7 mouse cellular contexts compared by ENCODE assay signal in genomic region chrX:7648671-7649304, GRCm38 (mm10). TPM values are rescaled to one million over a fixed set of nuclear protein-coding genes. Genes with fewer than 3 reads are reported as not detected.
A peak's percentile ranks its signal among the peaks of the same experiment; 100 is the strongest.
DNase-seq lines count a peak whose midpoint lies in the region; ATAC-seq and TF ChIP-seq lines count a peak whose summit lies in the region.

No protein-coding gene starts in this region.

- H3K36me3 ChIP-seq in limb, embryonic 10.5 days, result no peaks in the 10 kb centered on the region
- H3K36me3 ChIP-seq in midbrain, embryonic 12.5 days, result peaks cover 5% of the 10 kb centered on the region; the same call in 1 of the 2 replicates
- H3K36me3 ChIP-seq in small intestine, adult 2 months (ENCODE audit: control insufficient read depth, insufficient read depth, low read length), result no peaks in the 10 kb centered on the region

- peak; percentile 61 to 70 for DNase-seq in adrenal gland, adult 18-20 months (ENCODE audit: low spot score in 2 of 2)
- peak; percentile 89 for DNase-seq in embryo, embryonic 10.5 days (ENCODE audit: low spot score)
- peak; percentile 82 for DNase-seq in gastrocnemius, postnatal 14 days
- peak; percentile 67 for DNase-seq in limb, embryonic 10.5 days (ENCODE audit: low spot score)

- peak; percentile 67 for TF ChIP-seq POLR2A in small intestine, adult 2 months (IDR thresholded peaks at IDR 0.05; ENCODE audit: low read depth, low read length)

- 9% methylated on average over 25 of the region's 25 CpGs for WGBS in limb, embryonic 10.5 days
- 20% methylated on average over 25 of the region's 25 CpGs for WGBS in midbrain, embryonic 12.5 days
- WGBS in small intestine, adult 2 months, result 8% methylated on average over 25 of the region's 25 CpGs

- H3K4me3 ChIP-seq in limb, embryonic 10.5 days, result peak overlapping the region; percentile 60
- H3K4me3 ChIP-seq in midbrain, embryonic 12.5 days, result peak overlapping the region; percentile 40
- peak overlapping the region; percentile 78 for H3K4me3 ChIP-seq in small intestine, adult 2 months (ENCODE audit: low read depth, low read length)

- H3K27me3 ChIP-seq in limb, embryonic 10.5 days (ENCODE audit: low read depth, poor library complexity, severe bottlenecking), result no peaks in the 10 kb centered on the region
- no peaks in the 10 kb centered on the region for H3K27me3 ChIP-seq in midbrain, embryonic 12.5 days
- H3K27me3 ChIP-seq in small intestine, adult 2 months (ENCODE audit: control insufficient read depth, insufficient read depth, low read length), result no peaks in the 10 kb centered on the region

- TF ChIP-seq CTCF in small intestine, adult 2 months (IDR thresholded peaks at IDR 0.05; ENCODE audit: extremely low read depth, insufficient read length, insufficient replicate concordance, low read depth, low read length), result peak; percentile 27; the same call in 1 of the 2 replicates

- H3K4me2 ChIP-seq in midbrain, embryonic 12.5 days (replicated peaks), result peak overlapping the region; percentile 52

- 0 out of 2 replicates have a peak, but pooled peaks cover 3% of the 10 kb centered on the region for H3K4me1 ChIP-seq in limb, embryonic 10.5 days
- H3K4me1 ChIP-seq in midbrain, embryonic 12.5 days, result no peaks in the 10 kb centered on the region
- H3K4me1 ChIP-seq in small intestine, adult 2 months (ENCODE audit: control insufficient read depth, insufficient read depth, insufficient read length, low read length), result peaks cover 1% of the 10 kb centered on the region; the same call in 1 of the 2 replicates

- H3K27ac ChIP-seq in limb, embryonic 10.5 days, result peak overlapping the region; percentile 88
- peak overlapping the region; percentile 76 for H3K27ac ChIP-seq in midbrain, embryonic 12.5 days (replicated peaks)
- H3K27ac ChIP-seq in small intestine, adult 2 months (ENCODE audit: insufficient read depth, low read depth, low read length), result peak overlapping the region; percentile 83

- intact Hi-C loops in gastrocnemius, postnatal 14 days (cut with DNase I; ENCODE audit: low total_unique reads), result no loop called here

- ATAC-seq in inflammation-experienced regulatory T-cells, adult 6 months, result peak; percentile 91
- peak; percentile 97 for ATAC-seq in midbrain, embryonic 12.5 days (ENCODE audit: low FRiP score, low read depth)

- H3K9ac ChIP-seq in midbrain, embryonic 12.5 days (replicated peaks), result peak overlapping the region; percentile 39; the same call in 1 of the 2 replicates

- no peaks in the 10 kb centered on the region for H3K9me3 ChIP-seq in limb, embryonic 10.5 days (replicated peaks)
- no peaks in the 10 kb centered on the region for H3K9me3 ChIP-seq in midbrain, embryonic 12.5 days

RNA-seq across cellular contexts. Expression of gene Prickle3, which starts 8.3 kb away (rescaled TPM):
- total RNA-seq in adrenal gland, adult 18-20 months (2021), result 10 to 100 TPM in 1 of 2 experiments, 1 to 10 TPM in 1; 8.8 to 11.7 TPM
- 10 to 100 TPM; 10.3 to 18.7 TPM for total RNA-seq in gastrocnemius, postnatal 14 days (2021)
- polyA plus RNA-seq in inflammation-experienced regulatory T-cells, adult 6 months (2017; shearing (Covaris generic)), result 1 to 10 TPM; 4.6 to 8.3 (median 7.4) TPM
- 6.4 and 9.1 TPM in 2 replicates for polyA plus RNA-seq in limb, embryonic 10.5 days (2016; fragmentation: Nextera tagmentation; extraction: Ambion mirVana)
- polyA plus RNA-seq in midbrain, embryonic 12.5 days (2016; fragmentation: Nextera tagmentation; extraction: Ambion mirVana), result 2.6 and 2.7 TPM in 2 replicates
- polyA plus RNA-seq in small intestine, adult 2 months (2012; rRNA removed), result 10.3 and 13.0 TPM in 2 replicates

RNA-seq across cellular contexts. Expression of gene Syp, which starts 10.5 kb away (rescaled TPM):
- 10 to 100 TPM; 46.1 to 70.5 TPM for total RNA-seq in adrenal gland, adult 18-20 months (2021)
- total RNA-seq in gastrocnemius, postnatal 14 days (2021), result 1 to 10 TPM in 1 of 2 experiments, under 1 TPM in 1; 0.86 to 1.4 TPM
- polyA plus RNA-seq in inflammation-experienced regulatory T-cells, adult 6 months (2017; shearing (Covaris generic)), result 1 to 10 TPM; 1.8 to 7.0 (median 7.0) TPM
- 1.6 and 1.9 TPM in 2 replicates for polyA plus RNA-seq in limb, embryonic 10.5 days (2016; fragmentation: Nextera tagmentation; extraction: Ambion mirVana)
- 39.9 and 40.8 TPM in 2 replicates for polyA plus RNA-seq in midbrain, embryonic 12.5 days (2016; fragmentation: Nextera tagmentation; extraction: Ambion mirVana)
- polyA plus RNA-seq in small intestine, adult 2 months (2012; rRNA removed), result 2.4 and 3.2 TPM in 2 replicates

RNA-seq across cellular contexts. Expression of gene Plp2, which starts 22.4 kb away (rescaled TPM):
- total RNA-seq in adrenal gland, adult 18-20 months (2021), result 10 to 100 TPM; 54.4 to 68.4 TPM
- 10 to 100 TPM; 40.3 to 50.8 TPM for total RNA-seq in gastrocnemius, postnatal 14 days (2021)
- polyA plus RNA-seq in inflammation-experienced regulatory T-cells, adult 6 months (2017; shearing (Covaris generic)), result 100 to 1,000 TPM; 140 to 192 (median 157) TPM
- 72.6 and 77.7 TPM in 2 replicates for polyA plus RNA-seq in limb, embryonic 10.5 days (2016; fragmentation: Nextera tagmentation; extraction: Ambion mirVana)
- 29.2 and 33.2 TPM in 2 replicates for polyA plus RNA-seq in midbrain, embryonic 12.5 days (2016; fragmentation: Nextera tagmentation; extraction: Ambion mirVana)
- polyA plus RNA-seq in small intestine, adult 2 months (2012; rRNA removed), result 99.6 and 138 TPM in 2 replicates

RNA-seq across cellular contexts. Expression of gene Magix, which starts 32.3 kb away (rescaled TPM):
- total RNA-seq in adrenal gland, adult 18-20 months (2021), result under 1 TPM; 0.46 to 0.64 TPM
- 1 to 10 TPM; 4.4 to 6.4 TPM for total RNA-seq in gastrocnemius, postnatal 14 days (2021)
- polyA plus RNA-seq in inflammation-experienced regulatory T-cells, adult 6 months (2017; shearing (Covaris generic)), result not detected
- 0.08 and 0.13 TPM in 2 replicates for polyA plus RNA-seq in limb, embryonic 10.5 days (2016; fragmentation: Nextera tagmentation; extraction: Ambion mirVana)
- polyA plus RNA-seq in midbrain, embryonic 12.5 days (2016; fragmentation: Nextera tagmentation; extraction: Ambion mirVana), result 0.09 TPM in 1 of 2 replicates, not detected in the other
- 0.90 and 1.5 TPM in 2 replicates for polyA plus RNA-seq in small intestine, adult 2 months (2012; rRNA removed)

RNA-seq across cellular contexts. Expression of gene Cacna1f, which starts 41.9 kb away (rescaled TPM):
- not detected for total RNA-seq in adrenal gland, adult 18-20 months (2021)
- not detected for total RNA-seq in gastrocnemius, postnatal 14 days (2021)
- polyA plus RNA-seq in inflammation-experienced regulatory T-cells, adult 6 months (2017; shearing (Covaris generic)), result not detected
- polyA plus RNA-seq in limb, embryonic 10.5 days (2016; fragmentation: Nextera tagmentation; extraction: Ambion mirVana), result not detected in 2 replicates
- not detected in 2 replicates for polyA plus RNA-seq in midbrain, embryonic 12.5 days (2016; fragmentation: Nextera tagmentation; extraction: Ambion mirVana)
- polyA plus RNA-seq in small intestine, adult 2 months (2012; rRNA removed), result 0.03 and 0.04 TPM in 2 replicates

Comparison
In these comparisons a context has a peak if more than half of its experiments do, and no peak if none do; other contexts are left out.
1. Peak in every context shown above with its lines: DNase-seq, ATAC-seq, H3K4me3 ChIP-seq and H3K27ac ChIP-seq.